Mouse (Mus musculus) kidney, adult 2 months (tissue): ENCODE measurements around the gene Ldlrap1. TPM values are rescaled to one million over a fixed set of nuclear protein-coding genes. Genes with fewer than 3 reads are reported as not detected.
A peak's percentile ranks its signal among the peaks of the same experiment; 100 is the strongest.

Experiments
- DNase-seq: peaks from one replicate; pipeline ENCODE4 v3.0.0; 2021
- H3K27ac ChIP-seq: fragments of 200-500 bp; 2 replicates; pipeline ENCODE4 v1.5.1; 2012; ENCODE audit warnings: low read depth, low read length, control low read depth, inconsistent platforms; ENCODE audit not compliant: insufficient read depth
- H3K27me3 ChIP-seq: fragments of 200-500 bp; replicated peaks from 2 replicates; pipeline ENCODE4 v1.6.1; 2012; ENCODE audit warnings: mild to moderate bottlenecking, moderate library complexity, low read length, inconsistent platforms; ENCODE audit not compliant: control insufficient read depth, insufficient read depth
- H3K36me3 ChIP-seq: fragments of 200-500 bp; 2 replicates; pipeline ENCODE4 v1.6.1; 2012; ENCODE audit warnings: mild to moderate bottlenecking, moderate library complexity, low read length, inconsistent platforms; ENCODE audit not compliant: control insufficient read depth, insufficient read depth
- H3K4me1 ChIP-seq: fragments of 200-500 bp; 2 replicates; pipeline ENCODE4 v1.6.1; 2011; ENCODE audit warnings: low read length; ENCODE audit not compliant: control insufficient read depth, insufficient read depth
- H3K4me3 ChIP-seq: fragments of 200-500 bp; 2 replicates; pipeline ENCODE4 v1.5.1; 2011; ENCODE audit warnings: mild to moderate bottlenecking, low read depth, low read length, control low read depth; ENCODE audit not compliant: insufficient read depth
- CTCF ChIP-seq: fragments of 200-500 bp; conservative IDR thresholded peaks from 2 replicates; pipeline ENCODE4 v1.5.1; 2011; ENCODE audit warnings: low read depth, mild to moderate bottlenecking, control low read depth, low read length, moderate library complexity, mixed read lengths; ENCODE audit not compliant: insufficient read depth, insufficient read length
- POLR2A ChIP-seq: fragments of 200-500 bp; IDR thresholded peaks from one replicate; pipeline ENCODE4 v1.6.1; 2011; ENCODE audit warnings: low read depth, low read length, control low read depth
- WGBS: fragments of 180-500 bp; shearing (Covaris S2); methylation state at CpG from one replicate; pipeline ENCODE4 v1.1.7; 2018; 5-methylcytosine and 5-hydroxymethylcytosine counted together
- polyA plus RNA-seq: library from polyadenylated mRNA; depleted of rRNA; stranded (reverse); fragments of >200 nt; gene quantifications from 2 replicates; pipeline ENCODE4 v1.2.3, GENCODE M21; 2012

The Ldlrap1 gene
- polyA plus RNA-seq, 1 experiment = 22.0 TPM

- Histone ChIP-seq H3K4me1 (peaks cover 25% of the 10 kb centered on the region), H3K4me3 (peak overlapping the region; percentile 81), H3K27ac (peak overlapping the region; percentile 60), H3K36me3 (no peaks in the 10 kb centered on the region), H3K27me3 (no peaks in the 10 kb centered on the region)
- WGBS = 3% methylated on average over 23 of the region's 23 CpGs
- no peak for TF ChIP-seq POLR2A
- no peak for TF ChIP-seq CTCF
- DNase-seq = peak; percentile 55
Observed at GRCm38 (mm10) chr4:134766904-134767425, 859 bp downstream of the Ldlrap1 start.

- TF ChIP-seq POLR2A (no peak), CTCF (no peak)
- 51% methylated on average over 6 of the region's 6 CpGs for WGBS
- DNase-seq = no peak
- Histone ChIP-seq H3K36me3 (no peaks in the 10 kb centered on the region), H3K4me3 (peak overlapping the region; percentile 81; the same call in 1 of the 2 replicates), H3K4me1 (peaks cover 30% of the 10 kb centered on the region), H3K27ac (0 out of 2 replicates have a peak overlapping the region, but pooled peaks have one; percentile 19), H3K27me3 (no peaks in the 10 kb centered on the region)
Observed at GRCm38 (mm10) chr4:134766277-134766676, 1.5 kb downstream of the Ldlrap1 start.

GRCm38 (mm10) chr4:134764333-134764732 lies 3.5 kb downstream of the Ldlrap1 start:
- 49% methylated on average over 3 of the region's 3 CpGs for WGBS
- peaks cover 46% of the 10 kb centered on the region for H3K4me1 ChIP-seq
- H3K27me3 ChIP-seq = no peaks in the 10 kb centered on the region
- TF ChIP-seq POLR2A (no peak), CTCF (no peak)
- no peak for DNase-seq
- H3K27ac ChIP-seq = no peak overlapping the region
- no peaks in the 10 kb centered on the region for H3K36me3 ChIP-seq
- H3K4me3 ChIP-seq = no peak overlapping the region

GRCm38 (mm10) chr4:134762360-134762759 lies 5.5 kb downstream of the Ldlrap1 start:
- 0 out of 2 replicates have a peak overlapping the region, but pooled peaks have one; percentile 19 for H3K27ac ChIP-seq
- no peak for DNase-seq
- H3K4me1 ChIP-seq = peaks cover 49% of the 10 kb centered on the region; the same call in 1 of the 2 replicates
- H3K36me3 ChIP-seq = no peaks in the 10 kb centered on the region
- 73% methylated on average over 6 of the region's 6 CpGs for WGBS
- no peaks in the 10 kb centered on the region for H3K27me3 ChIP-seq
- no peak overlapping the region for H3K4me3 ChIP-seq
- TF ChIP-seq CTCF (no peak), POLR2A (no peak)

GRCm38 (mm10) chr4:134760793-134761201 lies 7.0 kb downstream of the Ldlrap1 start:
- DNase-seq = peak; percentile 94

GRCm38 (mm10) chr4:134760281-134760680 lies 7.5 kb downstream of the Ldlrap1 start:
- no peaks in the 10 kb centered on the region for H3K27me3 ChIP-seq
- no peak overlapping the region for H3K4me3 ChIP-seq
- no peak for DNase-seq
- no peak for TF ChIP-seq POLR2A
- no peak for TF ChIP-seq CTCF
- peaks cover 47% of the 10 kb centered on the region; the same call in 1 of the 2 replicates for H3K4me1 ChIP-seq
- 69% methylated on average over 6 of the region's 6 CpGs for WGBS
- peak overlapping the region; percentile 54 for H3K27ac ChIP-seq
- H3K36me3 ChIP-seq = no peaks in the 10 kb centered on the region

More at GRCm38 (mm10) chr4:134760793-134761201, 7.0 kb downstream of the Ldlrap1 start:
- 12% methylated on average over 9 of the region's 9 CpGs for WGBS
- Histone ChIP-seq H3K27me3 (no peaks in the 10 kb centered on the region), H3K4me3 (no peak overlapping the region), H3K4me1 (peaks cover 49% of the 10 kb centered on the region; the same call in 1 of the 2 replicates), H3K36me3 (no peaks in the 10 kb centered on the region), H3K27ac (peak overlapping the region; percentile 60)
- TF ChIP-seq CTCF = no peak
- TF ChIP-seq POLR2A = no peak

- DNase-seq = no peak
- Histone ChIP-seq H3K27me3 (no peaks in the 10 kb centered on the region), H3K4me3 (no peak overlapping the region), H3K36me3 (no peaks in the 10 kb centered on the region), H3K27ac (peak overlapping the region; percentile 54; the same call in 1 of the 2 replicates), H3K4me1 (peaks cover 43% of the 10 kb centered on the region; the same call in 1 of the 2 replicates)
- WGBS = 79% methylated on average over 7 of the region's 7 CpGs
- TF ChIP-seq POLR2A (no peak), CTCF (no peak)
Observed at GRCm38 (mm10) chr4:134759564-134759963, 8.3 kb downstream of the Ldlrap1 start.

GRCm38 (mm10) chr4:134758922-134759321 lies 8.9 kb downstream of the Ldlrap1 start:
- no peak for DNase-seq
- Histone ChIP-seq H3K4me1 (peaks cover 39% of the 10 kb centered on the region; the same call in 1 of the 2 replicates), H3K36me3 (no peaks in the 10 kb centered on the region), H3K4me3 (no peak overlapping the region), H3K27ac (no peak overlapping the region), H3K27me3 (no peaks in the 10 kb centered on the region)
- WGBS = 94% methylated on average over 14 of the region's 14 CpGs
- no peak for TF ChIP-seq POLR2A
- no peak for TF ChIP-seq CTCF
